Mouse (Mus musculus) neural tube, embryonic 11.5 days (tissue): ENCODE data around the gene Wdr46. TPM values are rescaled to one million over a fixed set of nuclear protein-coding genes. Genes with fewer than 3 reads are reported as not detected.

Experiments
- ATAC-seq: fragments of 200-750 bp; cut with Nextera tagmentation; 2 replicates; pipeline ENCODE4 v1.8.0; 2017; ENCODE audit warnings: moderate number of reproducible peaks, mild to moderate bottlenecking, moderate TSS enrichment, moderate library complexity; ENCODE audit not compliant: insufficient read depth, low FRiP score, low TSS enrichment
- DNase-seq: peaks from one replicate; pipeline ENCODE4 v3.0.0-alpha.2; 2015; ENCODE audit warnings: low spot score
- H3K27ac ChIP-seq: fragments of 300-500 bp; sonication (generic); 2 replicates; pipeline ENCODE4 v1.5.1; 2014; ENCODE audit warnings: low read depth, mild to moderate bottlenecking, low read length
- H3K27me3 ChIP-seq: fragments of 300-500 bp; sonication (generic); 2 replicates; pipeline ENCODE4 v1.6.1; 2014; ENCODE audit warnings: mild to moderate bottlenecking, low read length, mixed read lengths; ENCODE audit not compliant: control insufficient read depth, insufficient read depth
- H3K36me3 ChIP-seq: fragments of 300-500 bp; sonication (generic); 2 replicates; pipeline ENCODE4 v1.6.1; 2014; ENCODE audit warnings: mild to moderate bottlenecking, low read length, moderate library complexity, mixed read lengths; ENCODE audit not compliant: control insufficient read depth, insufficient read depth
- H3K4me1 ChIP-seq: fragments of 300-500 bp; sonication (generic); 2 replicates; pipeline ENCODE4 v1.6.1; 2014; ENCODE audit warnings: low read length, mixed read lengths; ENCODE audit not compliant: control insufficient read depth, insufficient read depth
- H3K4me2 ChIP-seq: fragments of 300-500 bp; sonication (generic); 2 replicates; pipeline ENCODE4 v1.6.1; 2014; ENCODE audit warnings: low read depth, mild to moderate bottlenecking, moderate library complexity
- H3K4me3 ChIP-seq: fragments of 300-500 bp; sonication (generic); 2 replicates; pipeline ENCODE4 v1.5.1; 2014; ENCODE audit warnings: low read depth, low read length
- H3K9ac ChIP-seq: fragments of 300-500 bp; sonication (generic); 2 replicates; pipeline ENCODE4 v1.6.1; 2014; ENCODE audit warnings: mild to moderate bottlenecking, low read length
- H3K9me3 ChIP-seq: fragments of 300-500 bp; sonication (generic); 2 replicates; pipeline ENCODE4 v1.6.1; 2016; ENCODE audit warnings: low read length; ENCODE audit not compliant: control insufficient read depth
- WGBS: fragments of 180-500 bp; shearing (Covaris S2); extraction: QIAGEN DNeasy Blood & Tissue Kit; methylation state at CpG from one replicate; pipeline ENCODE4 v1.1.7; 2014; 5-methylcytosine and 5-hydroxymethylcytosine counted together
- polyA plus RNA-seq: library from polyadenylated mRNA; unstranded; fragments of >200 nt; fragmentation: Nextera tagmentation; extraction: Ambion mirVana; gene quantifications from 2 replicates; pipeline ENCODE4 v1.2.1, GENCODE M21; 2014

The Wdr46 gene
- polyA plus RNA-seq, 1 experiment from 2014 or later = 29.5 TPM

- Histone ChIP-seq H3K27me3 (no peaks in the 10 kb centered on the region), H3K4me3 (no peak overlapping the region), H3K4me2 (no peak overlapping the region), H3K4me1 (peaks cover 11% of the 10 kb centered on the region), H3K36me3 (peaks cover 12% of the 10 kb centered on the region), H3K9me3 (no peaks in the 10 kb centered on the region), H3K27ac (no peak overlapping the region), H3K9ac (no peak overlapping the region)
- no peak for DNase-seq
- ATAC-seq = no peak
- WGBS = 96% methylated on average over 13 of the region's 13 CpGs
Measured at GRCm38 (mm10) chr17:33959135-33959534, 18.7 kb downstream of the Wdr46 start.

- Histone ChIP-seq H3K4me3 (no peak overlapping the region), H3K9me3 (no peaks in the 10 kb centered on the region), H3K9ac (no peak overlapping the region), H3K27me3 (no peaks in the 10 kb centered on the region), H3K4me1 (0 out of 2 replicates have a peak, but pooled peaks cover 4% of the 10 kb centered on the region), H3K36me3 (peaks cover 12% of the 10 kb centered on the region), H3K27ac (no peak overlapping the region), H3K4me2 (no peak overlapping the region)
- 92% methylated on average over 15 of the region's 15 CpGs for WGBS
- DNase-seq (no peak), ATAC-seq (no peak)
Measured at GRCm38 (mm10) chr17:33959948-33960347, 19.5 kb downstream of the Wdr46 start.

- no peak for ATAC-seq
- Histone ChIP-seq H3K9me3 (no peaks in the 10 kb centered on the region), H3K27ac (no peak overlapping the region), H3K27me3 (no peaks in the 10 kb centered on the region), H3K4me1 (no peaks in the 10 kb centered on the region), H3K4me2 (no peak overlapping the region), H3K36me3 (peaks cover 12% of the 10 kb centered on the region), H3K4me3 (no peak overlapping the region), H3K9ac (no peak overlapping the region)
- DNase-seq = no peak
- WGBS = 95% methylated on average over 7 of the region's 7 CpGs
Measured at GRCm38 (mm10) chr17:33962876-33963275, 22.4 kb downstream of the Wdr46 start.

GRCm38 (mm10) chr17:33965082-33965845, 24.8 kb downstream of the Wdr46 start:
- no peak for DNase-seq

GRCm38 (mm10) chr17:33965846-33966550, 25.5 kb downstream of the Wdr46 start:
- H3K36me3 ChIP-seq = peaks cover 4% of the 10 kb centered on the region
- DNase-seq (no peak), ATAC-seq (no peak)
- H3K9ac ChIP-seq = no peak overlapping the region
- H3K4me2 ChIP-seq = no peak overlapping the region
- no peaks in the 10 kb centered on the region for H3K4me1 ChIP-seq
- H3K27me3 ChIP-seq = no peaks in the 10 kb centered on the region
- WGBS = 84% methylated on average over 16 of the region's 16 CpGs
- no peak overlapping the region for H3K27ac ChIP-seq
- no peak overlapping the region for H3K4me3 ChIP-seq
- H3K9me3 ChIP-seq = no peaks in the 10 kb centered on the region

More at GRCm38 (mm10) chr17:33965082-33965845, 24.8 kb downstream of the Wdr46 start:
- H3K9ac ChIP-seq = no peak overlapping the region
- H3K4me3 ChIP-seq = no peak overlapping the region
- WGBS = 93% methylated on average over 17 of the region's 17 CpGs
- no peaks in the 10 kb centered on the region for H3K9me3 ChIP-seq
- no peaks in the 10 kb centered on the region for H3K4me1 ChIP-seq
- H3K4me2 ChIP-seq = no peak overlapping the region
- no peaks in the 10 kb centered on the region for H3K27me3 ChIP-seq
- no peak overlapping the region for H3K27ac ChIP-seq
- ATAC-seq = no peak
- peaks cover 4% of the 10 kb centered on the region for H3K36me3 ChIP-seq

GRCm38 (mm10) chr17:33968489-33968888, 28.0 kb downstream of the Wdr46 start:
- Histone ChIP-seq H3K4me3 (no peak overlapping the region), H3K27me3 (no peaks in the 10 kb centered on the region), H3K4me2 (no peak overlapping the region), H3K4me1 (no peaks in the 10 kb centered on the region), H3K36me3 (peaks cover under 1% of the 10 kb centered on the region; the same call in 1 of the 2 replicates), H3K9ac (no peak overlapping the region), H3K9me3 (no peaks in the 10 kb centered on the region), H3K27ac (no peak overlapping the region)
- ATAC-seq (peak; percentile 53; the same call in 1 of the 2 replicates), DNase-seq (peak; percentile 90)
- 3% methylated on average over 9 of the region's 9 CpGs for WGBS

GRCm38 (mm10) chr17:33968927-33969326, 28.5 kb downstream of the Wdr46 start:
- Histone ChIP-seq H3K9me3 (no peaks in the 10 kb centered on the region), H3K4me3 (no peak overlapping the region), H3K9ac (no peak overlapping the region), H3K27ac (no peak overlapping the region), H3K4me2 (no peak overlapping the region), H3K4me1 (no peaks in the 10 kb centered on the region), H3K36me3 (no peaks in the 10 kb centered on the region; the same call in 1 of the 2 replicates), H3K27me3 (no peaks in the 10 kb centered on the region)
- ATAC-seq (0 out of 2 replicates have a peak, but pooled peaks have one; percentile 27), DNase-seq (no peak)
- 33% methylated on average over 5 of the region's 5 CpGs for WGBS

- H3K4me2 ChIP-seq = no peak overlapping the region
- WGBS = 77% methylated on average over 4 of the region's 4 CpGs
- H3K4me3 ChIP-seq = no peak overlapping the region
- H3K36me3 ChIP-seq = no peaks in the 10 kb centered on the region; the same call in 1 of the 2 replicates
- H3K9me3 ChIP-seq = no peaks in the 10 kb centered on the region
- no peak for DNase-seq
- no peak overlapping the region for H3K27ac ChIP-seq
- no peaks in the 10 kb centered on the region for H3K4me1 ChIP-seq
- H3K9ac ChIP-seq = no peak overlapping the region
- H3K27me3 ChIP-seq = no peaks in the 10 kb centered on the region
- ATAC-seq = no peak
Measured at GRCm38 (mm10) chr17:33969394-33969793, 28.9 kb downstream of the Wdr46 start.
